Mouse (Mus musculus) kidney, postnatal 36 days (tissue): ENCODE data around the gene Sema6d.

Experiments
- DNase-seq, 2 experiments: peaks; one replicate each; pipeline ENCODE4 v3.0.0; 2021 to 2022; ENCODE audit warnings: mixed read lengths in 2 of 2

Gene Sema6d

DNA sequence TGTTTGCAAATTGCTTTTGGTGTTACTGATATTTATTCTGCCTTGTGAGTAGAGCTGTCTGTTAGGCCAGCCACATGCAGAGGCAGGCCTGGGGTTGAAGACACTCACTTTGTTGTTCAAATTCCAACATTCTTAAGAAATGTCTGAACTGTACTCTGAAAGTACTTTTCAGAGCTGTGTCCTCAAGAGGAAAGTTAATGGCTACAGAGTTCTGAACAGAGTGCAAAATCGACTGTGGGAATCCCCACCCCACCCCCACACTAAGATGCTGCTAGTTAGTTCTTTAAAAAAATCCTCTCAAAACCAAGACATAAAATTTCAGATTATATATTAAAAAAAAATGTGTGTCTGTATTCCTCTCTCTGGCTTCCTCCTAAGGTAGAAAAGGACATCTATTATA lies 86.5 kb downstream of the Sema6d start:
- no peak for DNase-seq

GRCm38 (mm10) chr2:124176711-124177169 lies 87.0 kb downstream of the Sema6d start:
- no peak for DNase-seq

- no peak for DNase-seq
Observed at GRCm38 (mm10) chr2:124189271-124189670, 99.5 kb downstream of the Sema6d start.

DNA sequence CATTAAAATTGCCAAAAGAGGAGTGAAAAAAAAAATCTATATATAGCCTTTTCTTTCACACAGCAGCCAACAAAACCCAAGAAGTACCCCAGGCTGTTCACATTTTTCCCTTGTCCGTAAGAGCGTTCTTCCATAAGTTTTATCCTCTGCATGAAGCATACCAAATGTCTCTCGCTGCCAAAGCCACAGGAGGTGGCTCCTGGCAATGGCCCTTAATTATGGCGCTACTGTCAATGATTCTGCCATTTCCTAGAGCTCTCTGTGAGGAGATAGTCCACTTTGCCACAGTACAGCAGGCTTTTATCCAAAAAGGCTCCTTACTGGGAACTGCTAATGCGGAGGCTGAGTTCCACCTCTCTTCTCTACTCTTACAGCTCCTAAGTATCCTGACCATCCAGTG lies 104.3 kb downstream of the Sema6d start:
- no peak for DNase-seq

- DNase-seq, result no peak
Observed at GRCm38 (mm10) chr2:124201493-124201892, 111.7 kb downstream of the Sema6d start.

DNA sequence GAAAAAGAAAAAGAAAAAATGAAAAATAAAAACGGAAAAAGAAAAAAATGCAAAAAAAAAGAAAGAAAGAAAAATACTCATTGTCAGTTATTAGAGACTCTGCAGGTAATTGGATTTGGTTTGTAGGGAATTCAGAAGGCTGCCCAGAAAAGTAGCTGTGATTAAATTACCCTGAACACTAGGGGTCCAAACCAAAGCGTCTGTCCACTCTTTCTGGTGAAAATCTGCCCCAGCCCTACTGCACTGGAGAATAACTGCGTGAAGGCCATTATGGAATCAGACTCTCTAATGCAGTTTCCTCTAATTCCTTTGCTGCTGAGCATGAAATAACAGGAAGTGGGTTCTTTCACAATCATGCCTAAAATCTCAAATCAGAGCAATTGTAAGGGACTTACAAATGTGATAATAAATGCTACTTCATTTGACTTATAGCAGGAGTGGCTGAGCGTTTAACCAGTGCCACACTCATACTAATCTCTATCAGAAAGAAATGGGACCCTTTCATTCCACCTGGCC lies 112.8 kb downstream of the Sema6d start:
- DNase-seq, result no peak

GRCm38 (mm10) chr2:124205811-124206210 lies 116.0 kb downstream of the Sema6d start:
- DNase-seq, result no peak

DNA sequence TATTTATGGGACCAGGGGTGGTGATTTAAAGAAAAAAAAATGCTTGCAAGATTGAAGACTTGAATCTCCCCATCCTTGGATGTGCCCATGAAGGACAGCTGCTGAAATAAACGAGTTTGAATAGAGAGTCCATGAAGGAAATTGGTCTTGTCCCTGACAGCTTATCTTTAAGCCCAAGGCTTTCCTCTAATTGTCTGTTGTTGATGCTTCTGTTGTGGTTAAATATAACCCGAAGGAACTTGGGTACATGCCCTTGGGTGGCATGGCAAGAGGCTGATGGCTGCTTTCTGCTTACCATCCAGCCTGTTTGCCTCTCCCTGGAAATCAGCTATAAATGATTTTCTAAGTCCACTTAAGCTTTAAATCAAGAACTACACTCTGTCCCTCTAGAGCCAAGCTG lies 118.5 kb downstream of the Sema6d start:
- DNase-seq, result no peak

DNA sequence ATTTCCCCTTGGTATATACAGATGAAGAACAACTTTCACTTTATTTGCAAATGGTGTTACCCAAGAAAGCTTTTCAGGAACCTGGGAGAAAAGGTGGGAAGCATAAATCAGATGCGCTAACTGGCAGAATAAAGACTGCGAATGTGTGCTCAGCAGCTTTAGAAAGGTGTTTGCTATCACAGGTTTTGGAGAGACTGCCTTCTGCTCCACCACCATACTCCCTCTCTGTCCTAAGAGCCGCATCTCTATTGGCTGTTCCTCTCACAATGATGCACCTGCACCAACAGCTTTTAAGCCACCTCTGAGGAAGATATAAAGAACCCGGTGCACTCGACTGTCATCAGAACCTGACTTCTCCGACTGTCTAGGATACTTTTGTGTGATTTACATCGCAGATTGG lies 133.8 kb downstream of the Sema6d start:
- no peak for DNase-seq

DNA sequence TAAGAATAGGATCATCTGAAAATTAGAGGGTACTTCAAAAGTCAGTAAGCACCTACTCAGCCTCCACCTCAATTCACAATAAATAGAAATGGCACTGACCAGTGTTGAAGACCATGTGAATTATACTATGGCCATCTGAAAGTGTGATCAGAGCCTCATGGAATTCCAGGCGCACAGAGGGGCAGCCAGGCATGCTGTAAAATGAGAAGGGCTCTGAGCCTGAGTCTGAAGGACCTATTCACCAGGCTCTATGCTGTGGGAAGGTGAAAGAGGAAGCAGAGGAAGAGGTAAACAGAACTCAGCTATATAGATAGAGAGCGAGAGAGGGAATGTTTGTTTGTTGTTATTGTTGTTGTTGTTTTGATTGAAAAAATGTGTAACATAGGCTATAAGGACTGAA lies 134.6 kb downstream of the Sema6d start:
- no peak for DNase-seq

DNA sequence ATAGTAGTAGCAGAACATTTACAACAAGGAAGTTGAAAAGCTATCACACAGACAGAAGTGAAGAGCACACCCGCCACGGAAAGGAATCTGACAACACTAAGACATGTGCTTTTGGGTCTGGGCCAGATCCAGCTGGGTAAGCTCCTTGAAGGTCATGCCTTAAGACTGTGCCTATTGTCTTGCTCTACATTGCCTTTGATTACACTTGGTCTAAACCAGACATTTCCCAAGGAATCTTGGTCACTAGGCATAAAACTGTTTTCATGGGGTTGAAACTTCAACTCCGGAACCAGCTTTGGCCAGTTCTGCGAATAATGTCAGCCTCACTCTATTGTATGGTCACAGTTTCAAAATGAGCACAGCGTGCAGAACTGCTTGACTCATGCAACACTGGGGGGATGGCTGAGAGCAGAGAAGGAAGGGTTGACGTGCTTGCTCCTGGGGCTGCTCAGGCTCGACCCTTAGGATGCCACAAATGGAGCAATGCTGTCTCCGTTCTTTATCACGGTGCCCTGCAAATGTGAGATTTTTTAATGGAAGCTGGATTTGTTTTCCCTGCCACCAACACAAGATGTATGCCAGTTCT lies 145.0 kb downstream of the Sema6d start:
- DNase-seq, result no peak

DNA sequence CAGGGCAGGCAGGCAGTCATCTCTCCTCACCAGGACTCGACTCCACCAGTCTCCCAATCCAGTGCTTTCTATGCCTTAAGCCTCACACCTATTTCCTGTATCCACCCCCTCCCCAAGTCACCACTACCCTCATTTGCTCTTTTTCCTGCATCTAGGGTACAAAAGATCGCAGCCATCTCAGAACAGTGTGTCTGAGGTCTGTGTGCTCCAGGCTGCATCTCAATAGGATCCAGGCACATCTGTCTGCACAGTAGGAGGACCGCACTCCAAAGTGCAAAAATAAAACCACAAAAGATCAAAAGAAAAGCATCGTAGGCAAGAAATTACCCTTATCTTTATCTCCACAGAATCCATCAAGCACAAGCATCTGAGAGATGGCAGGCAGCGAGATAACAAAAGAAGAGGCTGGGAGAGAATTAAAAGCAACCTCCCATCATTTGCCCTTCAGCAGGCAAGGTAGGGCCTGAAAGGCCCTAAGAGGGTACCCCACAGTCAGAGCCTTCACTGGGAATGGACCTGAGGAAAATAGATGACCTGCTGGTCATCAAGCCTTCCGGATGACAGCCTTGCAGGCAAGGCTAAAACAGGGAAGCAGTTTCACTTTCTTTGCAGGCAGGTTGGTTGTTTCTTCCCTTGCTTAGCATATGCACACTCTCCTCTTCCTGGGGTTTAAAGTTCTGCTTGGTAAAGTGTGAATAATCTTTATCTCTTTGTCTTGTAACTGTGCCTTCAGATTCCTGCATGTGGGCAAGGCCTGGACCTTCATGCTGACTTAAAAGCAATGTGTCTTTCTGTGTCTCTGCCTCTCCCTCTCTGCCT lies 145.7 kb downstream of the Sema6d start:
- no peak for DNase-seq

DNA sequence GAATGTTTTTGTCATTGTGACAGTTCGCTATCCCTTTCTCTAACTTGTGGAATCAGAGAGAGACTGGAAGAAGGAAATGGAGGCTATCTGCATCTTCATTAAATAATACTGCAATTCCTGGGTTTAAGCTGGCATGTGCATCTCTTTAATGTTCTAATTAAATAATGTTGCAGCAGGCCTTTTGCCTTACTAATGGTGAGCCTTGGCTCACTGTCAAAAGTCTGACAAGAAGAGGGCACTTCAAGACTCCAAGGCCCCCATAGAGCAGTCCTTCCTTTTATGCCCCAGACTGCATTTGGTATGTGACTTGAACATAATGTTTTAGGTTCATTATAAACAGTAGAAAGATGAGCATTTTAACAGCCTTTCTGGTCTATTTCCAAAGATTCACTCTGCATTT lies 147.1 kb downstream of the Sema6d start:
- DNase-seq, result no peak

DNA sequence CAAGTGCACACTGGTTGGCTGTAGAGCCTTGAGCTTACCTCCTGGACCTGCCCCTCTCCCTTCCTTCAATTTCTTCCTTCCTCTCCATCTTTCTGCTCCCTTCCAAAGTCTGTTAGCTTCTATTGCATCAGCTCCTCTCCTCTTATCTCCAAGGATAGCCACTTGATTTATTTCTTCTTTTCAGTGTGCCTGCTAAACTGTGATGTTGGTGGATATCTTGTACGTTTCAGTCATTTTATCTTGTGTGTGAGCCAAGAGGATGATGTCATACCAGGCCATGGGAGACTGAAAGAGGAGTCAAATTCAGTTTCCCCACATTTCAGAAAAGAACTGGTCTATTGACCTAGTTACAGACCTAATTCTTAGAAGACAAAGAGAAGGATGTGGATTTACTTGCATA lies 153.8 kb downstream of the Sema6d start:
- no peak for DNase-seq

GRCm38 (mm10) chr2:124244543-124245245 lies 154.9 kb downstream of the Sema6d start:
- no peak for DNase-seq

GRCm38 (mm10) chr2:124258108-124258507 lies 168.3 kb downstream of the Sema6d start:
- DNase-seq, result no peak

DNA sequence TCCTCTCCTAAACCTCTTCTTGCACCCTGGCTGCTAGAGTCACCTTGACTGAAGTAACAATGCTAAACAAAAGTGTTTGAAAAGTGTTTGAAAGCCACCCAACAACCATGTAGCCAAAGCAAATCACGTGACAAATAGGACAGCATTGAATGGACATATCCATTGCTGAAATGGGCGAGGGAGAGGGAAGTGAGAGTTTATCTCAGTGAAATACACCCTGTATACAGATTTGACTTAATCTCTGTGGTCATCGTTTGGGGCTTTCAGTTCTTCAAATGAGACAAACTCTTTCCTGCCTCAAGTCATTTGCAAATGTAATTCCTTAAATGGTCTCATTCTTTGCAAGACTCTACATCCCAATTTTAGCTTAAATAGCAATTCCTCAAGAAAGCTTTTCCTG lies 174.5 kb downstream of the Sema6d start:
- no peak for DNase-seq

DNA sequence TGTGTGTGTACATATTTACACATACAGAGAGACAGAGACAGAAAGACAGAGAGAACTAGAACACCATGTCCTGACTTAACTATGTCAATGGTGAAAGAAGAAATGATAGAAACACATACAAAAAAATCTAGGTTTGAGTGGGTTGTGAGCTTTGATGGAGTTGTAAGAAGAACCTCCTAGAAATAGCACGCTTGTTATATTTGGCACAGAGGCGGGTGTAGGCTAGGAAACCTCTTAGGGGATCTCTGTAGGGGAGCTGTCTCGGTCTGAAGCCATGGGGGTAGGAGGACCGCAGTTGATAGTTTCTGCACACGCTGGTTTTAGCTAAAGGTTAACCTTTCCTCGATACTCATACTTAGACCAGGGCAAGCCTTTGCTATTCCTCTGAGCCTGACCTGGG lies 181.4 kb downstream of the Sema6d start:
- no peak for DNase-seq

GRCm38 (mm10) chr2:124277492-124277891 lies 187.7 kb downstream of the Sema6d start:
- DNase-seq, result no peak

- no peak for DNase-seq
Observed at GRCm38 (mm10) chr2:124285109-124285508, 195.3 kb downstream of the Sema6d start.

- DNase-seq, result no peak
Observed at GRCm38 (mm10) chr2:124289356-124289755, 199.6 kb downstream of the Sema6d start.

DNA sequence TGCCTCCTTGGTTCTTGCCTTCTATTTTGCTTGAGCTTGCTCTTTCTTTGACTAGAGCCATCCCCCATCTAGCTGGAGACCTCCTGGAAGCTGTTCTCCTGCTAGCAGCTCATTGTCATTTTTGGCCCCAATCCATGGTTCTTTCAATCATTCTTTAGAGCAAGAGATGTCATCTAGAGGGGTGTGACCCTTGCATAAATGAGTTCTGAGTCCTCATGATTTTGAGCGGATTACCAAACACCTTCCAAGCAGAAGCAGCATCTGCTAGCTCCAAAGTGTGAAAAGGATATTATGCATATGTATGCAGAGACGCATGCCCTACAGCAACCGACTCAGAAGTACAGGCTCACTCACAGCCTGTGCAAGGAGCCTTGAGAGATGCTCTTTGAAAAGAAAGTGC lies 201.4 kb downstream of the Sema6d start:
- no peak for DNase-seq

GRCm38 (mm10) chr2:124293601-124294000 lies 203.8 kb downstream of the Sema6d start:
- no peak for DNase-seq

GRCm38 (mm10) chr2:124298351-124298750 lies 208.6 kb downstream of the Sema6d start:
- no peak for DNase-seq
